Mouse (Mus musculus) NIH3T3 (cell line): Measurements from ENCODE around the gene Arid5b.

Source experiments
- DNase-seq: peaks from one replicate; pipeline ENCODE4 v3.0.0-alpha.2; 2012; ENCODE audit warnings: low read depth

Gene Arid5b

DNA sequence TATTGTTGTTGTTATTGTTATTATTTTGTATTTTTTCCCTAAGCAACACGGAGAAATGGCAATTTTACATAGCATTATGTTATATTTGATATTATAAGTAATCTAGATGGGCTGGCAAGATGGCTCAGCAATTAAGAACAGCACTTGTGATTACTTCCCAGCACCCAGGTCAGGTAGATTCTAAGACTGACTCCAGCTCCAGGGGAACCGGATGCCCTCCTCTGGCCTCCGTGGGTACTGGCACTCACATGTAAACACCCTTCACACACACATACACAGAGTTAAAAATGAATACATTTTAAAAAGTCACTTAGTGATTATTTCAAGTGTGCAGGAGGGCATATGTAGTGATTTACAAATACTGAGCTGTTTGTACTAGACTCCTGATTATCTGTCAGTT is 190.8 kb downstream of the Arid5b start:
- peak; percentile 40 for DNase-seq

DNA sequence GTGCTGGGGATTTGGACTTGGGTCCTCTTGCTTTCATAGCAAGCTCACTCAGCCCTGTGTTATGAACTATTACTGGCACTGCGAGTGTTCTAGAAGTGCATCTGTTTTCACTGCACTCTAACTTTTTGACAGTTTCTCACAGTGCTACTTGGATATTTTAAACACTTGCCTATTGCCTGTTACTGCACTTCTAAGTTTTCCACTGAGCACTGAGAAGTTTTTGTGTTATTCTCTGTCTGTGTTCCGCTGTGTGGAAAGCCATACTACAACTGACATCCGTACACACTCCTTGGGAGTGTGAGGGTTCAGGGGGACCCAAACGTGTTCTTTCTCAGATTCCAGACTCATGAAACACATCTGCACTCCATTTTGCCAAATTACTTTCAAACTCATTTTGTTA is 191.6 kb downstream of the Arid5b start:
- peak; percentile 32 for DNase-seq

DNA sequence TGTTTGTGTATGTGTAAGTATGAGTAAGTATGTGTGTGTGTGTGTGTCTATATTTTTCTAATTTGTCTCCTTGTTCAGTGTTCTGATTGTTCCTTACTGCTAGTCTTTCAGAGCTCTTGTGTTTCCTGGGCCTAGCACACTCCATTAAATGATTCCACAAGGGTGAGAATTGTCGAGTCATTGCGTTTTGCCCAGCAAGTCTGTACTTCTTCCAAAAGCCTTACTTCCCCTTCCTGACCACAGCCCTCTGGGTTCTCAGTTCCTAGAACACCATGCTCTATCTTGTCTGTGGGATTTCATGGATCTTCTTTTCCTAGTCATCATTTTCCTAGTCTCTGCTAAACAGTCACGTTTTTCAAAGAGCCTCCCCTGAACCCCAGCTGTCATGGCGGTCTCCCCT is 193.0 kb downstream of the Arid5b start:
- DNase-seq: no peak

DNA sequence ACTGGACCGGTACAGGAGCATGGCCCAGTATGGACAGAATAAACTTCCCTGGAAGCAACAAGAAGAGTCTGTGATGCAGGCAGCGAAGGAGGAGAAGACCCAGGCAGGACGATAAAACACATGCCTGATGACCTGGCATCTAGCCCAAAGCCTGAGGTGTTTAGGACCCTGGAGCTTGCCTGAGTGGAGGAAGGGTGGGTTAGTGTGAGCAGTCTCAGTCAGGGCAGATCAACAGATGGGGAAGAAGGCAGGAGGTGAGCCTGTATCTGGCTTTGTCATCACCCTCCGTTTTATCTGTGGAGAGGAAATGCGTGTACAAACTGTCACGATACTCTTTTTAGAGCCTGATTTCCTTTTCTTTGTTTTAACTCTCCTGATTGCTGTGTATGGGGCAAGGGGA is 196.8 kb downstream of the Arid5b start:
- DNase-seq: no peak

DNA sequence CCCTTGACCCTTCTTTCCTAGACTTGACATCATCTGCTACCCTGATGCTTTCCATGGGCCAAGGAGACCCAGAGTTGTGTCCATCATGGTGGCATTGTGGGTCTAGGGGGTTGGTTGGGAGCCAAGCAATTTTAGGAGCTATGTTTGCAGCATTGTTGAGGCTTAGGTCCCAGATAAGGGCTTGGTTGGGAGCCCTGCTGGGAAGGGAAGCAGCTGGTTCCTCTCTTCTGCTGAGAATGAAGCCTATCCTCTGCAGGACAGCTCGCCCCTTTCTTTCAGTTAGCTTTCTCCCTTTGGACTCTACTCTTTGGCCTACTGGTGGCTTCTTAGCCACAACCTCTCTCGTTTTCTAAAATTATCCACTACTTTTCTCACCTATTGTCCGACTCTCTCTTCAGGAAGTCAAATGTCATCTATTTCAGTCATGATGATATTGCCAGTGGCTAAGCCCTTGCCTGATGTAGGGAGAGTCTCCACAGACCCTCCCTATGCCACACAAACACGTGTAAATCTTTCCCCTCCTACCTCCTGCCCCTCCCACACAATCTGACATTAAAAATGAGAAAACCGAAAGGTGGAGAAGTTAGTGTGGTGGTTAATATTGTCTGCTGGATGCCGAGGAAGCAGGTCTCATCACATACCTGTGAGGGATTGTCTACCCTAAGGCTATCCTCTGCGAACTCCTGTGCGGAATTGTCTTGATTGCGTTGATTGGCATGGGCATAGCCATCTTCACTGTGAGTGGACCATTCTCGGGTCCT is 198.4 kb downstream of the Arid5b start:
- no peak for DNase-seq

DNA sequence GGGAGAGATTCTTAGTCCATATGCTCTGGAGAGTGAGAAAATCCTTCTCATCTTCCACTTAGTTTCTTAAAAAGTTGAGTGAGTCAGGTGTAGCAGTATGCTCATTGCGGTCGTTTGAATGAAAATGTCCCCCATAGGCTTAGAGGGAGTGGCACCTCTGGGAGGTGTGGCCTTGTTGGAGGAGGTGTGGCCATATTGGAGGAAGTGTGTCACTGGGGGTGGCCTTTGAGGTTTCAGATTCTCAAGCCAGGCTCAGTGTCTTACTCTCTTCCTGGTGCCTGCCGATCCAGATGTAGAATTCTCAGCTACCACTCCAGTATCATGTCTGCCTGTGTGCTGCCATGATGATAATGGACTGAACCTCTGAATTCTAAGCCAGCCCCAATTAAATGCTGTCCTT is 199.8 kb downstream of the Arid5b start:
- DNase-seq: no peak

DNA sequence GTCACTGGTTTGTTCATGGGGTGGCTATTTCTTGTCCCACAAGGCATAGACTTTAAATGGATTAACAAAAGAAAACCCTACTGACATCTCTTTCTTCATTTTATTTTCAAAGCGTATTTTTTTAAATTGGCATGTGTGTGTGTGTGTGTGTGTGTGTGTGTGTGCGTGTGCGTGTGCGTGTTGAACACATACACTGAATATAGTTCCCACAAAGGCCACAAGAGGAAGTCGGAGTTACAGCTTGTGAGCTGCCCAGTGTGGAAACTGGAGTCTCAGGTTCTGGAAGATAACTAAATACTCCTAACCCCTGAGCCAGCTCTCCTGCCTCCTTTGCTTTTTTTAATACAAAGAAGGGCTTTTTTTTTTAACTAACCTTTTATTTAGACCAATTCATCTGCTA is 203.4 kb downstream of the Arid5b start:
- DNase-seq: no peak

DNA sequence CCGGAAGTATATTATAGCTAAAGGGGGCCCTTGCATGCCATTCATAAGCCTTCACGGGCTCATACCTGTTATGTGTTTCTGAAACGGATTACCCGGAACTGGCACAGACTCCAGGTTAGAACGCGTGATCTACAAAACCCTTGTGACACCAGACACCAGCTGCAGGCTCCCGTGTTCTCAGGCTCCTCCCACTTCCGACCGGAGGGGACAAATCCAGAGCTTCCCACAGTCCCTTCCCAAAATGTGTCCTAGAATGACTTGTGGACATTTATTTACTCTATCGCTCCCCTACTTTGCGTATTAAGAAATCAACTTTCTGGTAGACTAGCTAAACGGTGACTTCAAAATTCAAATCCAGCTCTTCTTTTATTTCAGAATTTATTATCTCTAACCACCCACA is 204.2 kb downstream of the Arid5b start:
- DNase-seq: no peak

DNA sequence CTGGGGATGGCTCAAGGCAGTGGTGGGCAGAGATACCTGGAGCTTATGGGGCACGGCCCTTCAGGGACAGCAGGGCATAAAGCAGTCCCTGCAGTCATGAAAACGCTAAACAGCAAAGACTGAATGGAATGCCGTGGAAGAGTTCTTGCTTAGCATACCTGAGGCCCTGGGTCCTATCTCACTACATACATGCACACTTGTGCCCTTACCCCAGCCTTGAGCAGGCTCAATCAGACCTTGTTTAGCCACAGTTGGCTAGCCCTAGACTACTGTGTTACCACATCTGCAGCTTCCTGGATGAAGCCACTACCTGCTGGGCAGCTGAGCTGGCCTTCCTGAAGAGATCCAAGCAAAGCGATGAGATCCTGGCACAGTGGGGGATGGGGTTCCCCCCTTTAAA is 205.9 kb downstream of the Arid5b start:
- DNase-seq: no peak

DNA sequence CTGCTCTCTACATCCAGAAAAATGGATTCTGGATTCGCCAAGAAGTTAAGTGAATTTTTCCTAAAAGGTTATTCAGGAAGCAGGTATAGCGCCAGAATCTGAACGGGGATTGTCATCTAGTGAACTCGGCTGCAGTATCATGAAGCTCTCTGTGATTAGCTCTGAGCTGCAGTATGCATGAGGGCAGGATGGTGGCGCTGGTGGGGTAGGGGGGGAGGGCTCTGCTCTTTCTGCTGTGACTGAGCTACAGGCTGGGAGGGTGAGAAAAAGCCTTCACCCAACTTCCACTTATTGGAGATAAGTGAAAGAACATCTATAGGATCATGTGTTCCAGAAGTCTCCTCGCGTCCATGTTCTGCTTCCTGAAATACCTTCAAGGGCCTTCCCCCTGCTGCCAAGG is 207.5 kb downstream of the Arid5b start:
- no peak for DNase-seq

DNA sequence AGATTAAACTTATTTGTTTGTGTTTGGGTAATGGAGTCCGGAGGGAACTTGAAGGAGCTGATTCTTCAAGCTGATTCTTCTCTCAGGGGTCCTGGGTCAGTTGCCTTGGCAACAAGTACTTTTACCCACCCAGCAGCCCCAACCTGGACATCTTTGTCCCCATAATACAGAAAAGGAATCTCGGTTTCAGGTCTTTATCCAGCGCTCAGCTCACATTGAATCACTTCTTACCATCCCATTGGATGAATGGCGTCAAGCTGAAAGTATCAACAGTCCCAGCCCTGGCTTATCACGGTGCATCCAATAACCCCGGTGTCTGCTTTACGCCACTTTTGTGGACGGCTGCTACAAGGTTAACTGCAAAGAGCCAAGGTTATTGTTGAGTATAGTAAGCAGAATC is 210.1 kb downstream of the Arid5b start:
- no peak for DNase-seq

DNA sequence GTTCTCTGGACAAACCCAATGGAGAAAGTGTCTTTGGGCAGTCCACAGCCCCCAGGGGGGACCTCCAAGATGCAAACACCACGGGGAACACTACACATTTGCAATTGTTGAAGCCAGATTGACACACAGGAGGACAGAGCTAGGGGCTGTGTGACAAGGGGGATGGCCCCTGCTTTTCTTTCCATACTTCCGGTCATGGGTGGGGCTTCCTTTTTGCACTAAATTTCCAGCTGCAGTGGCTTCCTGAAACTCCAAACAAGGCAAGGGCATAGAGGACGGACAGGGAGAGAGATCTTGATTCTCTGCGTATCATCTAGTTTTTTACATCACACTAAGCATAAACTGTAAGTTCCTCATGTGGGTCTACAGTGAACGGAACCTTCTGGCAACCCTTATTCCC is 210.6 kb downstream of the Arid5b start:
- no peak for DNase-seq

DNA sequence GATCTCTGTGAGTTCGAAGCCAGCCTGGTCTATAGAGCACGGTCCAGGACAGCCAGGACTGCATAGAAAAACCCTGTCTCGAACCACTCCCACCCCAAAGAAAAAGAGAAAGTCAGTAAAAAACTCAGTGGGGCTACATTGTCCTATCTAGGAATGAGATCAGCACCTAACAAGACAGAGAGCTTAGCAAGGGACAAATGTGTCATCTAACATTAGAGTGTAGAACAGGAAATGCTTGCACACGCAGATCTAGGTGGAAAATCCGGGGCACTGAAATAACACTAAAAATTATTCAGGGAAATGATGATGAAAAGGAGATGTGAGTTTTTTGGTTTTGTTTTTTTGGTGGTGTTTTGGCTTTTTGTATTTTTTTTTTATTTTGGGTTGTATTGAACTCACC is 212.4 kb downstream of the Arid5b start:
- DNase-seq: no peak

DNA sequence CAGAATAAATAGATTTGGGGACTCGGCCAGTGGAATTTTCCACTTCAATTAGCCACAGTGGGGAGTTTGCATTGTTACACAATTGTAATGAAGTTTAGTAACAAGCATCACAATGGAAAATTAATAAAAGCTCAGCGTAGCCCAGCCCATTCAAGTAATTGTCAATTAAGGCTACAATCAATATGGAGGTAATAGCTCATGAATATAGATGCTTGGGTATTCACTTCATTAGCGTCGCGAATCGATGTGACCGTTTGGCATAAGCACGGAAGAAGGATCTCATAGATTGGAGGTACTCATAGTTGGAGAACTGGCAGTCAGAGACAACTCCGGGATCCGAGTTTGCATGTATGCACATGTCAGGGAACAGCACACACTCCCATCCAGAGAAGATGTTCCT is 214.0 kb downstream of the Arid5b start:
- no peak for DNase-seq

DNA sequence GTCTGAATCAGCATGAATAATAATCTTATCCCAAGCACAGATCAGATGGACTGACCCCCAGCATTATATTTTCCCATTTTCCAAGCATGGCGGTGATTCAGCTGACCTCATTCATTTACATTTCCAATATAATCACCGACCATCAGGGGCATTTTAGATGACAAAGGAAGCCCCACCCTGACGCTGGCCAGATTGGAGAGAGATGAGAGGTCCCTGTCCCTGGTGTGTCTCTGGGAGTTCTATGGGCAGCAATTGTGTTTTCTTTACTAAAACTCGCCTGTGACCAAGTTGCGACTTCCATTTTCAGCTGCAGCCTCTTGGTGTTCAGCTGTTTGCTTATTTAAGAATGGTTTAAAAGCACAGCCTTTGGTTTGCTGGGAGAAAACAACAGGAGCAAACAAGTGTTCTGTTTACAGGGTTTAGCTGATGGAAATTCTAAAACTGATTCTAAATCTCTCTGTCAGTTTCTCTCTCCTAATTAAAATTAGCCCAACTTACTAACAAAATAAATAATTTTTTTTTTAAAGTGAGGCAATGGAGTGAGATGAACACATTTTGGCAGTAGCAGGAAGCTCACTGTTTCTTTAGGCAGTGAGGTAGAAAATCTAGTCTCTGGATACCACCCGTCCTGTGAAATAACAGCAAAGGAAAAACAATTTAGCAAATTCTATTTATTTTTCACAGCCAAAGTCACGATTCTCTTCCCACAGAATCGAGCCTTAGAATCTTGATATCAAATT is 214.6 kb downstream of the Arid5b start:
- DNase-seq: no peak

DNA sequence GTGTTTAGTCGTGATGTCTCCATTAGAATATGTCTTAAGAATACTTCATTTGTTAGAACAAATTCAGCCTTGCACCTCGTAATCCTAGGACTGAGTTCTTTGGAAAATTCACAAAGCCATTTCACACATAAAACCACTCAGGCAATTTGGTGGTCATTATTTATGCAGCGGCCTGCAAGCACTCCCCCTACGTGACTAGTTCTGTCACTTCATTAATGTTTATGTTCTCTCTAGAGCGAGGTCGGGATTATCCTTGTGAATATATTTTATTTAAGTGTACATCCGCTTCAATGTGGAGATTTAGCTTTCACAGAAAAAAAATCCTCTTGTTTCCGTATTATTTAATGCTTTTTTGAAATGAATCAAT is 217.3 kb downstream of the Arid5b start:
- DNase-seq: no peak

DNA sequence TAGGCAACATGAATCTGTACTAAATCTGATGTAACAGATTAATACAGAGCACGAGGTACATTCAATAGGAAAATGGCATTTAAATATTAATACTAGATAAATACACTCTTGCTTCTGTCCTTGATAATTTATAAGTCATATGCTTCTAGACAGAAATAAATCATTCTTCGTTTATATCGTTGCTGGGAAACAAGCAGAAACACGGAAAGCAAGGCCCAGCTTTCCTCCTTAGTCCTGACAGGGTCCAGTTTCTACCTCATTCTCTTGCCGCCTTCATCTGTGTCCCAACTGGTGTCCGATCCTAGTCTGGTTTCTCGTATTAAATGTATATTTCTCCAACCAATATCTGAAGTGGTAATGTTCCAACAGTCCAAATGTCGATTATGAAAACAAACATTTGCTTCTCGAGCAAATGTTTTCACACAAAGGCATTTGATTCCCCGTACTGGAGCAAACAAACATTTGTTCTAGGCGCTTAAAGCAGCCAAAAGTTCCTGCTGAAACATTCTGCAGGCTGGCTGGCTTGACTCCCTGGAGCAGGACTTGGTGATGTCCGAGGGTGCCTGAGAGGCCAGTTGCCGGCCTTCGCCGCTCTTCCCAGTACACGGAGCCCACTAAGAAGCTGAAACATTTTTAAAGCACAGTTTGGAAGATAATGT is 217.8 kb downstream of the Arid5b start:
- DNase-seq: no peak

DNA sequence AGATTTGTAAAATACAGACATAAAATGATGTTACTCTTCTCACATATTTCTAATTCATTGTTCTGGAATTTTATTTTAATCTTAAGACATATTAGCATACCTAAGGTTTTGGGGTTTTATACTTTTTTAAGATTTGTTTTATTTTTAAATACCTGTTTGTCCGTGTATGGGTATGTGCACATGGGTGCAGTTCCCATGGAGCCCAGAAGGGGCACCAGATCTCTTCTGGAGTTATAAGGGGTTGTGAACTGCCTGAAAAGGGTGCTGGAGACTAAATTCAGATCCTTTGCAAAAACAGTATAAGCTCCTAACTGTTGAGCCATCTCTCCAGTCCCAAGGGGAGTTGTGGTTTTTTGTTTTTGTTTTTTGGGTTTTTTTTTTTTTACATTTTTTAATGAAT is 220.2 kb downstream of the Arid5b start:
- DNase-seq: peak; percentile 22

DNA sequence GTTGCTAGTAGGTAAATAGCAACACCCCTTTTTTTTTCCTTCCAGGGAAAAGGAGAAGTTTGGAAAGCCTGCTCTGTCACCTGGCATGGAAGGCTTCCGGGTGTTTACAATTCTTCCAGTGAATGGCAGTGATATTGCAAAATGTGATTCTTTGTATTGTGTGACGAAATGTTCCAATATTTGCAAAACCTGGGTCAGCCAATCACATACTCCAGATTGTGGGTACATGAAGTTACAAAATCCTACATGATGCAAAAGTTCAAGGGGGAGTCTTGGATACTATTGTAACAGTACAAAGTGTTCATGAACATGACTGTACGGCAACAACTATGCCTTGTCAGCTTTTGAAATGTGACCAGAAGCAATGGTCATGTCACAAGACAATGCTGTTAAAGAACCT is 220.7 kb downstream of the Arid5b start:
- no peak for DNase-seq

DNA sequence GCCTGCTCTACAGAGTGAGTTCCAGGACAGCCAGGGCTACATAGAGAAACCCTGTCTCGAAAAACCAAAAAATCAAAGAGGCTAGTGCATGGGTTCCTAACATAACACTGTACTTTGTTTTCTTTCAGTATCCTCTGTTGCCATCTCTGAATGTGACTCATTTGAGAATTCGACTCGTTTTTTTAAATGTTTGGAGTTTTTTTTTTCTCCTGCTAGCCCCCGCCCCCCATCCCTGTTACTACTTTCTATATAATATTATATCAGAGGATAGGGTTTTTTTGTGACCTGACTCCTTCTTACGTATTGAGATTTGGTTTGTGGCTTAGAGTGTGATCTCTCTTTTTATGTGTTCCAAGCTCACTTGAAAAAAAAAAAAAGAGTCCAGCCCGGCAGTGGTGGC is 223.8 kb downstream of the Arid5b start:
- DNase-seq: no peak

DNA sequence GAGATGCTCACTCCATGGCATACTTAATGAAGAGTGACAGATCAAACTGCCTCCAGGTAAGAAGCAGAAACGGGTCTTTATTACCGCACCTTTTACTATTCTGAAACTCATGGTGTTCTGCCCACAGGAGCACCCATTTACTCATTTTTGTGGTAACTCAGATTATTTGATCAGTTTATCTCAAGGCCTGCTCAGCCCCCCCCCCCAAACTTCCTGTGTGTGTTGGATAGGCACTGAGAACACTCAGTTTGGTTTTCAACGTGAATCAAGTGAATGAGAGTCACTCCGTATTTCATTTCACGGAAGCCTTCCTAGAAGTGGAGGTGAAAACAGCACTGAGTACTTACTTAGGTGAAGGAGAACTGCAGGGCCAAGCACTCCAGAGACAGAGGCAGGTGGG is 224.4 kb downstream of the Arid5b start:
- DNase-seq: no peak

DNA sequence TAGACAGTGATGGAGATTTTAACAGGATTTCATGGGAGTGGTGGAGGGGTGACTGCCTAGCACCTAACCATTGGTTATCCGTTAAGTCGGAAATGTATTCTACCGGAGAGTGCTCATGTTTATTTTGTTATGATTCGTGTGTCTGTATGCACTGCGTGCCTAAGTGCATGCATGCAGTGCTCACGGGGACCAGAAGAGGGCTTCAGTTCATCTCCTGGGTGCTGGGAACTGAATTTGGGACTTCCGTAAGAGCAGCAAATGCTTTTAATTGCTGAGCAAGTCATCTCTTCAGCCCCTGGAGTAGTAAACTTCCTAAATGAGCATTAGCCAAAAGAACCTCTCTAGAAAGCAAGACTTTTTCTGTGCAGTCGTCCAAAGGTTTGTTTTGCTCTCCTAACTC is 226.2 kb downstream of the Arid5b start:
- DNase-seq: no peak

DNA sequence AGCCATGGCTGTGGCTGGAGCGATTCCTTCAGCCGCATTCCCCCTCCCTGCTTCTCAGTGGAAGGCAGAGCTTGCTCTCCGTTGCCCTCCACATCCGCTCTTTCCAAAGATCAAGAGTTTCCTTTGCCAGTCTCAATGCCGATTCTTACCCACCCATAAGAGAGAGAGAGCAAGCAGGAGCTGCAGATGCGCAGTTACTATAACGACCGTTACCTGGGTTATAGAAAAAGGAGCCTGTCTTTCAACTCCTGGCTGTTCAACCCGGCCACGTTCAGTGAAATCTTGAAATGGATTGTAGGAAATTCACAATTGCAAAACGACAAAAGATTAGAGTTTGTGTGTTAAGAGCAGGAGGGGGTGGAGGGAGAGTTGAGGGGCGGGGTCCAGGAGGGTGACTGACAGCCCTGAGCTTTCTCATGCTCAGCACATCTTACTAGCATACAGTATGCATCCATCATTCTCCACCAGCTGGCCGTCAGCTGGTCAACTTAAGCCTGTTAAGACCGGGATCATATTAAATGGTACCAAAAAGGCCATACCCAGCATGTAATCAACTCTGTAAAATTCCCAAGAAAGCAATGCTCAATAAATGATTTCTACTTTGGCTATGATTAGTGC is 227.1 kb downstream of the Arid5b start:
- DNase-seq: no peak
